Mouse (Mus musculus): ENCODE results near the gene Slc35e3. TPM values are rescaled to one million over a fixed set of nuclear protein-coding genes. Genes with fewer than 3 reads are reported as not detected.
A peak's percentile ranks its signal among the peaks of the same experiment; 100 is the strongest.
"Not testable (repeated sequence)": the region's sequence is repeated elsewhere in the genome, so short reads cannot be mapped to it uniquely, and the experiment has no call there.

Gene Slc35e3
- total RNA-seq, 2 experiments from 2014 or later = 6.1 to 14.4 TPM

- not testable (repeated sequence) for ATAC-seq (replicated peaks; ENCODE audit: poor library complexity, severe bottlenecking)
Observed at GRCm38 (mm10) chr10:117737498-117737897, 8.7 kb downstream of the Slc35e3 start.

GRCm38 (mm10) chr10:117737075-117737474, 9.1 kb downstream of the Slc35e3 start:
- ATAC-seq (replicated peaks; ENCODE audit: poor library complexity, severe bottlenecking) = no peak

DNA sequence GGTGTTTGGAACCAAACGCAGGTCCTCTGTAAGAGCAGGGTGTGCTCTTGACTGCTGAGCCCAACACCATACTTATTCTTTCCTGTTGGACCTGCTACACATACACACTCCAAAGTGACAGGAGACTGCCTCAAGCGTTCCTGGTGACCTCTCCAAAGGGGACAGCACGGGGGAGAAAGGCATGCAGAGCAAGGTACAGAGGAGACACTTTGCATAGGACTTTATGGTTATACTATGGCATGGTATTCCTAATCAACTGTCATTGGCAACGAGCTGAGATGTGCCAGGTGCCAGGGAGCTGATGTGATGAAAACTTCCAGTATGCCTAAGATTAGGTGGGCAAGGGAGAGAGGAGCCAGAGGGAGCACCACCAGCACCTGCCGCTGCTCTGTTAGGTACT, 9.6 kb downstream of the Slc35e3 start:
- no peak for ATAC-seq (replicated peaks; ENCODE audit: poor library complexity, severe bottlenecking)

- ATAC-seq (replicated peaks; ENCODE audit: poor library complexity, severe bottlenecking) = not testable (repeated sequence)
Observed at GRCm38 (mm10) chr10:117735396-117735795, 10.8 kb downstream of the Slc35e3 start.

DNA sequence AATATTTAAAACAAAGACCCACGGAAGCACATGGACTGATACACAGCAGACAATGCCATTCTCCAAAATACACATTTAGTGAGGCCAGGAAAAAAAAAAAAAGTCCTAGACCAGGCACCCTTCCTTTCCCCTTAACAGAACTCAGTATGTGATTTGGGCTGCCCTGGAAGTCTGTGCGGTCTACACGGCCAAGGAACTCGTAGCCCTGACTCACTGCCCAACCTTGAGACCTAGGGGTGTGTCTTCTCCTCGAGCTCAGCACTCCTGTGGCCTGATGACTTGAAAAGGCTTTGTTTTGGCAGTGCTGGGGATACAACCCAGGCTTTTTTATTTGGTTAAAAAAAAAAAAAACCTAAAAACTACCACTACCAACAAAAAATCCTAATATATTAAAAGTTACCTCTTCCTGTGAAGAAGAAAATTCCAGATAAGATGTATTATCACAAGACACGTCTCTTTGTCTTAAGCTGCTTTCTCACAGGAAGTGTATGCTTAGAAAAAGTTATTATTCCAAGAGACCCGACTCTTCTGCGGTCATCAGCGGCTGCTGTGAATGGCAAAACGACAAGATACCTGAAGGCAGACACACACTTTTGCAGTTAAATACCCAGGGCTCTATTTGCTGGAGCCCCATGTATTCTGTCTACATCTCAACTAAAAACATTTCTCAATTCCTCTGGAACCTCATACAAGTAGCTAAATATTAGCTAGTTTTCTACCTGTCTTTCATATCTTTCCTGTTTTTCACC, 11.9 kb downstream of the Slc35e3 start:
- not testable (repeated sequence) for ATAC-seq (replicated peaks; ENCODE audit: poor library complexity, severe bottlenecking)

DNA sequence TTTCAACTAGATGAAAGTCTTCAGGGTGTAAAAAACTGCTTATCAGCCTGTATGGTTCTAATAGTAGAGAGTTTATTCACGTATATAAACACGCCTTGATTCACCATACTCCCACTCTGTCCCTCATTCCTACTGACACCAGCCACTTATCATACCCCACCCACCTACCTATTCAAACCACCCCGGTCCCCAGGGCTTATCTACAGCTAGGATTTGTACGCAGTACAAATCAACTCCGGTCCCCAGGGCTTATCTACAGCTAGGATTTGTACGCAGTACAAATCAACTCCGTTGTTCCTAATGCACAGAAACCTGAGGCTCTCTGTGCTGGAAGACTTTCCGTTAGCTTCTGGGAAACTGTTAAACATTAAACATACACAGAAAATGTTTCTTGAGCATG, 12.5 kb downstream of the Slc35e3 start:
- not testable (repeated sequence) for ATAC-seq (replicated peaks; ENCODE audit: poor library complexity, severe bottlenecking)

DNA sequence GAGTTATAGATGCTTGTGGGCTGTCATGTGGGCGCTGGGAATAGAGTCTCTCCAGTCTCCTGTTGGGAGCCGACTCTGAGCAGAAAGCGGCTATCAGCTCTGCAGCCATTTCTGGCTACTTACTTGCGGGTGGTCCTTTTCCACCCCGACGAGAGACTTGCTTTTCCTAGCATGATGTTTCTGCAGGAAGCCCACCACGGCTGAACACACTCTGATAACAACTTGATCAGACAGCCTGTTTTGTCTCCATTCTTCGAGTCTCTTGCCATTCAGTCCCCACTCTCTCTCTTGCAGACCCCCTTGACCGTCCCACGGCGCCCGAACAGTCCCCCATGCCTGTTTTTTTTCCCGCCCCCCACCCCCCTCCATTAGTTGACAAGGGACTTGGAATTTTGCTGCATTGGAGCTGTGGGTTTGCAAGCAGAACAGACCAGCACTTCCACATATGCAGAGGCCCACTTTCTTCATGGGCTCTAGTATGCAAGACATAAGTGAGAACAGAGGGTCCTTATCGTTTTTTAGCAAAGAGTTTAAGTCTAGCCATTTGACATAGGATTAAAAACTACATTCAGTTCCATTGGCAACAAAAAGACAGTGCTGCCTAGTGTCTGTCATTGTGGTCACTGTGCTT, 13.1 kb downstream of the Slc35e3 start:
- ATAC-seq (replicated peaks; ENCODE audit: poor library complexity, severe bottlenecking) = no peak

DNA sequence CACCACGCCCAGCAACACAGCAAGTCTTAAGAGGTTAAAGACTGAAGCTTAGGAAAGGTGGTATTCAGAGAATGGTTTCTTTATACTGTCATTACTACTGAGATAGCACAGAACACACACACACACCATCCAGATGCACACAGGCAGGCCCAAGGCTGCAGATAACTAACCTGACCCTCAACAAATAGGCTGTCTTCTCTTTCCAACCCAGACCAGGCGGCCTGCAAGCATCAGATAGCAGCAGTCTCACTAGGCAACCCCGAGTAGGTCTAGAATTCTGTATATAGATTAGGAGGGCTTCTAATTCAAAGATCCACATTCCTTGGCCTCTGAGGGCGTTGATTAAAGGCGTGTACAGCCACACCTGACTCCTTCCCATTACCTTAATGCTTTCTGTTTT, 14.0 kb downstream of the Slc35e3 start:
- ATAC-seq (replicated peaks; ENCODE audit: poor library complexity, severe bottlenecking) = no peak

DNA sequence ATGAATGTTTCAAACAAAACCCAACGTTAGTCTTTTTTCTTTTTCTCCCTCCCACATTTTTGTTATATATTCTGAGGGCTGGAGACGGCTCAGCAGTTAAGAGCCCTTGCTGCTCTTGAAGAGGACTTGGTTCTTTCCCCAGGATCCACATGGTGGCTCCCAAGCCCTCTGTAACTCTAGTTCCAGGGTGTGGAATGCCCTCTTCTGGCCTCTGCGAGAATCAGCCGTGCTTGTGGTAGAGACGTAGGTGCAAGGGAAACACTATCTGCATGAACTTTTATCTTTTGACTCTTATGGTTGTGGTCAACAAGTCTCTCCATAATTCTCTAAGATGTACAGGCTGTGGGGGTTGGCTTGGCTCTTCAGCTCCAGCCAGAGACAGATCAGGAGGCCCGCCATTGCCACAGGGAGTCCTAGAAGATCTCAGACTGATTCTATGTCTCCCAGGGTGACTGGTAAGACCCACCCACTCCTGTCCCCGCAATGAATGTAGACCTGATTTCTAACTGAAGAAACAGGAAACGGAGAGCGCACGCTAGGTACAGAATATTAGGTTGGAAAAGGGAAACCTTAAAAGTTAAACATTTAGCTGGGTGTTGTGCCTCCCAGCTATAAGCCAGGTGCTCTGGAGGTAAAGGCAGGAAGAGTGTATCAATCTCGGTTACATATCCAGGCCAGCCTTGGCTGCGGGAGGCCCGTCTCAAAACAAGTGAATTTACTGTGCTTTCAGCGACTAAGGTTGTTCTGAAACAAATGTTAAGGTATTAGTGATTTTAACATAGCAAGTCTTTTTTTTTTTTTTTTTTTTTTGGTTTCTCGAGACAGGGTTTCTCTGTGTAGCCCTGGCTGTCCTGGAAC, 14.7 kb downstream of the Slc35e3 start:
- ATAC-seq (replicated peaks; ENCODE audit: poor library complexity, severe bottlenecking) = peak; percentile 78

GRCm38 (mm10) chr10:117730637-117731203, 15.4 kb downstream of the Slc35e3 start:
- ATAC-seq (replicated peaks; ENCODE audit: poor library complexity, severe bottlenecking) = no peak

GRCm38 (mm10) chr10:117730140-117730539, 16.0 kb downstream of the Slc35e3 start:
- no peak for ATAC-seq (replicated peaks; ENCODE audit: poor library complexity, severe bottlenecking)

GRCm38 (mm10) chr10:117729139-117729814, 16.9 kb downstream of the Slc35e3 start:
- no peak for ATAC-seq (replicated peaks; ENCODE audit: poor library complexity, severe bottlenecking)

DNA sequence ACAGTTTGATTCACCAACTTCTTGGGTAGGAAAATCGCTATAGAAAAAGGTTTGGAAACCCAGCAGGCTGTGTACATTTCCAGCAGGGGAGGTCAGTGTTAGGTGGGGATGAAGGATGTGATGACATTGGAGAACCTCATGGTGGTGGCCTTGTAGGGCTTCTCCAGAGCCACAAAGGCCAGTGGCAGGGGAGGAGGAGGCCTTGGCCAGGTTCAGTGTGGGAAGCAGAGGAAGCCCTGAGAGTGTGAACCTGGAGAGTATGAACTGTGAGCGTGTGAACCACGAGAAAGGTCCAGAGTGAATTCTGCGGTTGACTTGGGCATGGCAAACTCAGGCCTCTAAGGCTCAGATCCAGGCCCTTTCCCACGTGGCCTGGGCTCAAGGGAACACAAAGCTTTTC, 17.6 kb downstream of the Slc35e3 start:
- no peak for ATAC-seq (replicated peaks; ENCODE audit: poor library complexity, severe bottlenecking)

DNA sequence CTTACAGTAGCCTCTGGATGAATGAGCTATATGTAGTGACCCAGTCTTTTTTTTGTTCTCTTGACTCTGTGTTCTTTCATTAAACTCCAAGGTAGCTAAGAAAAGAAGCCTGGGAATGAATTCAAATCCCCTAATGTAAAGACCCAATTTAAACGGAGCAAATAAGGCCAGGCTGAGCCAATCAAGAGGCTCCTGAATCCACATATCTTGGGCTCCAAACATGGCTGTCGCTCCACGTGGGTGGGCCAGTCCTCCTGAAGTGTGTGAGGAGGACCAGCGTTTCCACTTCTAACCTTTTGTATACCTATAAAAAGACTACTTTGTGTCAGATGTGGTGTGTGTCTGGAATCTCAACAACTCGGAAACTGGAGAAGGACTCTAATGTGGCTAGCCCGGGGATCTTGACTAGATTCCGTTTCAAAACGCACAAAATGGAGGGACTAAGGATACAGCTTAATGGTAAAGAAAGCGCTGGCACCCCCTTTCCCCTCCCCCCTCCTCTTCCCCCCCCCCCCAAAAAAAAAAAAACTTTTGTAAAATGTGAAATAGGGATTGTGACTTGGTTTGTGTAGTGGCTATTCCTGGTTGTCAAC, 18.6 kb downstream of the Slc35e3 start:
- ATAC-seq (replicated peaks; ENCODE audit: poor library complexity, severe bottlenecking) = no peak

- ATAC-seq (replicated peaks; ENCODE audit: poor library complexity, severe bottlenecking) = no peak
Observed at GRCm38 (mm10) chr10:117726888-117727385, 19.2 kb downstream of the Slc35e3 start.

- no peak for ATAC-seq (replicated peaks; ENCODE audit: poor library complexity, severe bottlenecking)
Observed at GRCm38 (mm10) chr10:117726350-117726749, 19.8 kb downstream of the Slc35e3 start.

DNA sequence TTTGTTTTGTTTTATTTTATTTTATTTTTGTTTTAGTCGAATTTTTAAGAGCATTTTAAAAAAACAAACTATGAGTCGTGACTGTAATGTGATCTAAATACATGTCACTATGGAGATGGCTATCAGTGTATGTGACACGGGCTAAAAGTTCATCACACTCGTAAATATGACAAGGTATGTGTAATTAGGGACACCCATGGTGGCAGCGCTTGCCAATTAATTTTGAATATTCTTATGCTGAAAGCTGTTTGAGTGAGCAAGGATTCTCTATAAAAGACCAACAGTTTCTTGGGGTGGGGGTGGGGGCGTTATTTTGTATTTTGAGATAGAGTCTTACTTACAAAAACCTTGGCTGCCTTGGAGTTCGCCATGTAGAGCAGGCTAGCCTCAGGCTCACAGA, 20.5 kb downstream of the Slc35e3 start:
- ATAC-seq (replicated peaks; ENCODE audit: poor library complexity, severe bottlenecking) = no peak

DNA sequence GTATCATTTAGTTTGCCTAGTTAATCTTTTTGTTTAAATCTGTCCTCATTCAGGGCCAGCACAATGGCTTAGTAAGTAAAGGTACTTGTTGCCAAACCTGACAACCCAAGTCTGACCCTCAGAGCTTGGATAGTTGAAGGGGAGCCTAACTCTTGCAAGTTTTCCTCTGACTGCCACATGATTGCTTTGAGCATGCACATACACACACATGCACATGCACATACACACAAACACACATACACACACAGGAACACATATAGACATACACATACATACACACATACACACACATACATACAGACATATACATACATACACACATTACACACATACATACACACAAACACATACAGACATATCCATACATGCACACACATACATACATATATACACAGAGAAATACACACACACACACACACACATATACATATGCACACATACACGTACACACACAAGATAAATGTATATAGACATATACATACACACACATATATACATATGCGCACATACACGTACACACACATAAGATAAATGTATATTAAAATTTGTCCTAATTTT, 21.3 kb downstream of the Slc35e3 start:
- no peak for ATAC-seq (replicated peaks; ENCODE audit: poor library complexity, severe bottlenecking)

DNA sequence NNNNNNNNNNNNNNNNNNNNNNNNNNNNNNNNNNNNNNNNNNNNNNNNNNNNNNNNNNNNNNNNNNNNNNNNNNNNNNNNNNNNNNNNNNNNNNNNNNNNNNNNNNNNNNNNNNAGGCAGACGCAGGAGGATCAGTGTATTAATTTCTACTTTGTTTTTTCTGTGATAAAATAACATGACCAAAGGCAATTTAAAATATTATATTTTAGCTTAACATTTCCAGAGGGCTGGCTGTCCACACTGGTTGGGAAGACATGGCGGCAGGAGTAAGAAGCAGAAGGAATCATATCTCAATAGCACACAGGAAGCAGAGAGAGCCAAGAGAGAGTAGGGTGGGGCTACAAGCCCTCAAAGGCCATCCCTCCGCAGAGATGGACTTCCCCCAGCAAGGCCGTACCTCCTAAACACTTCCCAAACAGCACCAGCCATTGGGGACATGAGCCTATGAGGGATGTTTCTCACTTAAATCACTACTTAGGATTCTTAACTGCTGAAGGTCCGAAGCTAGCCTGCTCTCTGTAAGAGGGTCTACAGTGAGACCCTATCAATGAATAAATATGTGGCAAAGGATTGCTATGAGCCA, 21.9 kb downstream of the Slc35e3 start:
- ATAC-seq (replicated peaks; ENCODE audit: poor library complexity, severe bottlenecking) = peak; percentile 38; the same call in 1 of the 2 replicates

Data from granulocyte monocyte progenitor cell, adult 5-6 weeks (primary cell).